Mouse (Mus musculus) kidney, adult 2 months (tissue): Measurements from ENCODE around the gene Akirin2.

Experiments used
- CTCF ChIP-seq: fragments of 200-500 bp; conservative IDR thresholded peaks from 2 replicates; pipeline ENCODE4 v1.5.1; 2011; ENCODE audit warnings: low read depth, mild to moderate bottlenecking, control low read depth, low read length, moderate library complexity, mixed read lengths; ENCODE audit not compliant: insufficient read depth, insufficient read length
- POLR2A ChIP-seq: fragments of 200-500 bp; IDR thresholded peaks from one replicate; pipeline ENCODE4 v1.6.1; 2011; ENCODE audit warnings: low read depth, low read length, control low read depth

DNA sequence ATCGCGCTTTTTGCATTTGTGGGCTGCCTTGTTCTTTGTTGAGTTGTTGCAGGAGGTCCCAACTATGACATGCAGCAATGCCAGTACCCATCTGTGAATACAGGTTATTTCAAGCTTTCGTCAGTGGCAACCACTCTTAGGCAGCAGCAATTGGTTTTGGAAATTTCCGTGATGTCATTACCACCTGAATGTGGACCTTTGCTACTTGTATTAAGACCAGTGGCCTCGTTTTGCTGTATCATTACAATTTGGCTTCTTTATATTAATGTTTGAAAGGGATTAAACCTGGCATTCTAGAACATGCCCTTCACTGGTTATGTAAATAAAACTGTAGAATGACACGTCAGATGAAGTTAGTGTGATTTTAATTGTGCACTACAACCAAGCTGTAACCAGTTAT lies 15.5 kb downstream of the Akirin2 start:
- TF ChIP-seq CTCF: no peak
- no peak for TF ChIP-seq POLR2A
